Mouse (Mus musculus) stomach, embryonic 15.5 days (tissue): ENCODE measurements around the gene Wfdc21. TPM values are rescaled to one million over a fixed set of nuclear protein-coding genes. Genes with fewer than 3 reads are reported as not detected.

ENCODE experiments used
- ATAC-seq: fragments of 200-750 bp; cut with Nextera tagmentation; 2 replicates; pipeline ENCODE4 v1.8.0; 2017; ENCODE audit warnings: low read depth, moderate number of reproducible peaks, moderate TSS enrichment; ENCODE audit not compliant: insufficient read depth, low FRiP score
- H3K27ac ChIP-seq: fragments of 300-500 bp; sonication (generic); 2 replicates; pipeline ENCODE4 v1.5.1; 2015; ENCODE audit warnings: mild to moderate bottlenecking, inconsistent platforms
- H3K27me3 ChIP-seq: fragments of 300-500 bp; sonication (generic); replicated peaks from 2 replicates; pipeline ENCODE4 v1.6.1; 2015; ENCODE audit warnings: inconsistent platforms
- H3K36me3 ChIP-seq: fragments of 300-500 bp; sonication (generic); 2 replicates; pipeline ENCODE4 v1.6.1; 2015; ENCODE audit warnings: inconsistent platforms
- H3K4me1 ChIP-seq: fragments of 300-500 bp; sonication (generic); 2 replicates; pipeline ENCODE4 v1.6.1; 2015; ENCODE audit warnings: inconsistent platforms
- H3K4me2 ChIP-seq: fragments of 300-500 bp; sonication (generic); 2 replicates; pipeline ENCODE4 v1.6.1; 2015; ENCODE audit warnings: mild to moderate bottlenecking, inconsistent platforms
- H3K4me3 ChIP-seq: fragments of 300-500 bp; sonication (generic); replicated peaks from 2 replicates; pipeline ENCODE4 v1.5.1; 2015; ENCODE audit warnings: inconsistent platforms
- H3K9ac ChIP-seq: fragments of 300-500 bp; sonication (generic); 2 replicates; pipeline ENCODE4 v1.6.1; 2015; ENCODE audit warnings: inconsistent platforms
- H3K9me3 ChIP-seq: fragments of 300-500 bp; sonication (generic); 2 replicates; pipeline ENCODE4 v1.6.1; 2016; ENCODE audit warnings: inconsistent platforms
- WGBS: fragments of 180-500 bp; shearing (Covaris S2); methylation state at CpG from one replicate; pipeline ENCODE4 v1.1.7; 2015; 5-methylcytosine and 5-hydroxymethylcytosine counted together
- polyA plus RNA-seq: library from polyadenylated mRNA; unstranded; fragments of >200 nt; fragmentation: Nextera tagmentation; extraction: Ambion mirVana; gene quantifications from 2 replicates; pipeline ENCODE4 v1.2.1, GENCODE M21; 2015

Wfdc21 gene
- polyA plus RNA-seq, 1 experiment from 2014 or later, result 9.1 TPM

GRCm38 (mm10) chr11:83788331-83788730 lies 41.6 kb downstream of the Wfdc21 start:
- H3K4me2 ChIP-seq, result no peak overlapping the region
- H3K4me1 ChIP-seq, result peaks cover 3% of the 10 kb centered on the region; the same call in 1 of the 2 replicates
- H3K27ac ChIP-seq, result no peak overlapping the region
- no peak overlapping the region for H3K9ac ChIP-seq
- WGBS, result 78% methylated on average over 8 of the region's 8 CpGs
- no peak for ATAC-seq
- no peak overlapping the region for H3K4me3 ChIP-seq
- no peaks in the 10 kb centered on the region for H3K9me3 ChIP-seq
- H3K36me3 ChIP-seq, result no peaks in the 10 kb centered on the region
- no peaks in the 10 kb centered on the region for H3K27me3 ChIP-seq

- no peaks in the 10 kb centered on the region for H3K27me3 ChIP-seq
- WGBS, result 59% methylated on average over 13 of the region's 13 CpGs
- H3K9ac ChIP-seq, result no peak overlapping the region
- no peak for ATAC-seq
- H3K4me3 ChIP-seq, result no peak overlapping the region
- no peaks in the 10 kb centered on the region for H3K36me3 ChIP-seq
- H3K4me2 ChIP-seq, result peak overlapping the region; percentile 13; the same call in 1 of the 2 replicates
- H3K9me3 ChIP-seq, result no peaks in the 10 kb centered on the region
- peaks cover 3% of the 10 kb centered on the region; the same call in 1 of the 2 replicates for H3K4me1 ChIP-seq
- no peak overlapping the region for H3K27ac ChIP-seq
These were observed 42.5 kb downstream of the Wfdc21 start for GRCm38 (mm10) chr11:83789259-83789658.

GRCm38 (mm10) chr11:83791133-83791532 lies 44.4 kb downstream of the Wfdc21 start:
- no peak overlapping the region for H3K27ac ChIP-seq
- no peak overlapping the region for H3K4me3 ChIP-seq
- no peaks in the 10 kb centered on the region for H3K27me3 ChIP-seq
- H3K9me3 ChIP-seq, result no peaks in the 10 kb centered on the region
- no peak for ATAC-seq
- whole genome bisulfite sequencing, result 55% methylated on average over 4 of the region's 4 CpGs
- H3K9ac ChIP-seq, result no peak overlapping the region
- no peaks in the 10 kb centered on the region for H3K36me3 ChIP-seq
- peaks cover 3% of the 10 kb centered on the region; the same call in 1 of the 2 replicates for H3K4me1 ChIP-seq
- no peak overlapping the region for H3K4me2 ChIP-seq

GRCm38 (mm10) chr11:83792316-83792914 lies 45.7 kb downstream of the Wfdc21 start:
- ATAC-seq, result no peak
- no peaks in the 10 kb centered on the region for H3K9me3 ChIP-seq
- no peak overlapping the region for H3K4me3 ChIP-seq
- no peak overlapping the region for H3K27ac ChIP-seq
- H3K4me1 ChIP-seq, result no peaks in the 10 kb centered on the region
- whole genome bisulfite sequencing, result 69% methylated on average over 12 of the region's 12 CpGs
- H3K36me3 ChIP-seq, result no peaks in the 10 kb centered on the region
- H3K27me3 ChIP-seq, result no peaks in the 10 kb centered on the region
- no peak overlapping the region for H3K4me2 ChIP-seq
- no peak overlapping the region for H3K9ac ChIP-seq

- H3K27ac ChIP-seq, result no peak overlapping the region
- ATAC-seq, result no peak
- H3K9ac ChIP-seq, result no peak overlapping the region
- no peak overlapping the region for H3K4me2 ChIP-seq
- no peaks in the 10 kb centered on the region for H3K36me3 ChIP-seq
- H3K27me3 ChIP-seq, result no peaks in the 10 kb centered on the region
- WGBS, result 70% methylated on average over 14 of the region's 14 CpGs
- H3K4me1 ChIP-seq, result no peaks in the 10 kb centered on the region
- H3K4me3 ChIP-seq, result no peak overlapping the region
- H3K9me3 ChIP-seq, result no peaks in the 10 kb centered on the region
These were observed 46.5 kb downstream of the Wfdc21 start for GRCm38 (mm10) chr11:83793264-83793663.

GRCm38 (mm10) chr11:83796112-83796511 lies 49.4 kb downstream of the Wfdc21 start:
- no peaks in the 10 kb centered on the region for H3K36me3 ChIP-seq
- H3K4me2 ChIP-seq, result no peak overlapping the region
- 83% methylated on average over 6 of the region's 6 CpGs for WGBS
- H3K4me3 ChIP-seq, result no peak overlapping the region
- H3K4me1 ChIP-seq, result no peaks in the 10 kb centered on the region
- no peak overlapping the region for H3K9ac ChIP-seq
- no peak overlapping the region for H3K27ac ChIP-seq
- ATAC-seq, result no peak
- no peaks in the 10 kb centered on the region for H3K27me3 ChIP-seq
- no peaks in the 10 kb centered on the region for H3K9me3 ChIP-seq

GRCm38 (mm10) chr11:83796980-83797608 lies 50.4 kb downstream of the Wfdc21 start:
- Histone ChIP-seq H3K4me1 (no peaks in the 10 kb centered on the region), H3K36me3 (no peaks in the 10 kb centered on the region), H3K27me3 (no peaks in the 10 kb centered on the region), H3K27ac (no peak overlapping the region), H3K4me2 (no peak overlapping the region), H3K9me3 (no peaks in the 10 kb centered on the region), H3K4me3 (no peak overlapping the region), H3K9ac (no peak overlapping the region)
- no peak for ATAC-seq
- 74% methylated on average over 10 of the region's 10 CpGs for WGBS

GRCm38 (mm10) chr11:83799871-83800430 lies 53.2 kb downstream of the Wfdc21 start:
- ATAC-seq, result no peak
- Histone ChIP-seq H3K27me3 (no peaks in the 10 kb centered on the region), H3K9ac (no peak overlapping the region), H3K4me3 (no peak overlapping the region), H3K27ac (no peak overlapping the region), H3K36me3 (no peaks in the 10 kb centered on the region), H3K9me3 (no peaks in the 10 kb centered on the region), H3K4me1 (no peaks in the 10 kb centered on the region), H3K4me2 (no peak overlapping the region)
- WGBS, result 73% methylated on average over 12 of the region's 12 CpGs

GRCm38 (mm10) chr11:83802166-83802565 lies 55.4 kb downstream of the Wfdc21 start:
- H3K9me3 ChIP-seq, result no peaks in the 10 kb centered on the region
- no peaks in the 10 kb centered on the region for H3K4me1 ChIP-seq
- no peak overlapping the region for H3K4me2 ChIP-seq
- WGBS, result 66% methylated on average over 8 of the region's 8 CpGs
- H3K27me3 ChIP-seq, result no peaks in the 10 kb centered on the region
- no peak overlapping the region for H3K4me3 ChIP-seq
- H3K36me3 ChIP-seq, result no peaks in the 10 kb centered on the region
- ATAC-seq, result no peak
- H3K27ac ChIP-seq, result no peak overlapping the region
- H3K9ac ChIP-seq, result no peak overlapping the region

Other genes starting within 250 kb of the Wfdc21 start
- not detected in 2 replicates for gene Heatr9, start 224.8 kb upstream of the Wfdc21 start, polyA plus RNA-seq
- gene Ccl5, start 216.4 kb upstream of the Wfdc21 start, polyA plus RNA-seq, result 1.6 and 1.7 TPM in 2 replicates
- 12.9 and 14.2 TPM in 2 replicates for gene Ccl9, start 168.3 kb upstream of the Wfdc21 start, polyA plus RNA-seq
- 12.5 and 16.1 TPM in 2 replicates for gene Ccl6, start 153.9 kb upstream of the Wfdc21 start, polyA plus RNA-seq
- gene Rpl9-ps1, start 101.3 kb upstream of the Wfdc21 start, polyA plus RNA-seq, result not detected in 2 replicates
- 0.66 and 1.0 TPM in 2 replicates for gene Ccl3, start 97.6 kb upstream of the Wfdc21 start, polyA plus RNA-seq
- gene Ccl4, start 84.4 kb upstream of the Wfdc21 start, polyA plus RNA-seq, result 0.21 and 0.71 TPM in 2 replicates
- gene Wfdc17, start 42.9 kb upstream of the Wfdc21 start, polyA plus RNA-seq, result 4.7 and 6.0 TPM in 2 replicates
- 0.57 and 0.66 TPM in 2 replicates for gene Wfdc18, start 37.9 kb upstream of the Wfdc21 start, polyA plus RNA-seq
- 21.1 TPM in 2 replicates for gene Heatr6, start 6.8 kb downstream of the Wfdc21 start, polyA plus RNA-seq
- 6.0 and 8.0 TPM in 2 replicates for gene Hnf1b, start 103.1 kb downstream of the Wfdc21 start, polyA plus RNA-seq
- 30.4 and 31.0 TPM in 2 replicates for gene Ddx52, start 195.1 kb downstream of the Wfdc21 start, polyA plus RNA-seq
- gene Synrg, start 217.5 kb downstream of the Wfdc21 start, polyA plus RNA-seq, result 11.0 and 12.3 TPM in 2 replicates